Mouse (Mus musculus) brown adipose tissue, adult 24 weeks (tissue): ENCODE measurements around the gene Gm28897. TPM values are rescaled to one million over a fixed set of nuclear protein-coding genes. Genes with fewer than 3 reads are reported as not detected.
"Not testable (repeated sequence)": the region's sequence is repeated elsewhere in the genome, so short reads cannot be mapped to it uniquely, and the experiment has no call there.

ENCODE experiments used
- H3K27ac ChIP-seq: fragments of 200-500 bp; replicated peaks from 2 replicates; pipeline ENCODE4 v1.5.1; 2012; ENCODE audit warnings: low read depth, mild to moderate bottlenecking, low read length
- H3K4me1 ChIP-seq: fragments of 200-500 bp; 2 replicates; pipeline ENCODE4 v1.6.1; 2012; ENCODE audit warnings: low read length, mixed read lengths; ENCODE audit not compliant: control insufficient read depth, insufficient read depth, insufficient read length
- H3K4me3 ChIP-seq: fragments of 200-500 bp; 2 replicates; pipeline ENCODE4 v1.5.1; 2012; ENCODE audit warnings: low read depth, mild to moderate bottlenecking, low read length, moderate library complexity; ENCODE audit not compliant: insufficient read depth
- polyA plus RNA-seq: library from polyadenylated mRNA; stranded (reverse); fragments of >200 nt; gene quantifications from 2 replicates; pipeline ENCODE4 v1.2.4, GENCODE M21; 2012; ENCODE audit not compliant: missing spikeins, insufficient read depth, insufficient read length

Gene Gm28897
- not detected in 2 replicates for polyA plus RNA-seq

- H3K27ac ChIP-seq, H3K4me1 ChIP-seq, H3K4me3 ChIP-seq: not testable (repeated sequence)
These were observed at the start of gene Gm28897 for GRCm38 (mm10) chrY:80926695-80927094. Gm28897 (plus strand) TSS chrY:80926995.
